Mouse (Mus musculus): ENCODE results near the gene Afap1l2. TPM values are rescaled to one million over a fixed set of nuclear protein-coding genes. Genes with fewer than 3 reads are reported as not detected.

Gene Afap1l2
- polyA plus RNA-seq, 1 experiment, result not detected

DNA sequence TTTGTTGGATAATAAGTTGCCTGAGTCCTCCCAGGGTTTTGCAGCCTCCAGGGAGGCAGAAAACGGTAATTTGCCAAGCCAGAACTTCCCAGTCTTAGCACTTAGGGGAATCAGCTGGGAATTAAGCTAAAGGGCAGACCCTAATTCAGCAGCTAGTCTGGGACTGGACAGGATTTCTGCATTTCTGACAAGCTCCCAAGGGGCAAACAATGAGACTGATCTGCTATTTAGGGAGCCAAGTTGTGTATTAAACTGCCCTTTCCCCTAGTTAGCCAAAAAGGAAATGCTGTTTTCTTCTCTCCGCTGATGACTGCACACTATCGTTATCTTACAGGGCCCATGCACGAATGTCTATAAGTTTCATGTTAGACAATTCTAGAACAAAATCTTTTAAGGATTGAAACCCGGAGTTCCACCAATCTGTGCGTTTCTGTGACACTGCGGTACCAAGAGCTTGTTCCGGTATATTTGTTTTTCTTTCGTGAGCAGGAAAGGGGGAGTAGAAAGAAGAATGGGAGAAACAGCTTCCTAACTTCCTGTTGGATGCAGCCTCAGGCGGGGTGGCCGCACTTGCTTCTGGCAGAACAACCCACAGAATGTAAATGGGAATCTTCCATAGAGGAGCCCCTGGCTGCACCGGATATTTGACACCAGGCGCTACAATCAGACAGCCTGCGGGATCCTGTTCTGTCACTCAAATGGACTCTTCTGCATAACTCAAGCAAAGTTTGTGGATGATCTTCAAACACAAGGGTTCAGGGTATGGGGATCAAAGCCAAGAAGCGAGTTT lies 9.2 kb upstream of the Afap1l2 start:
- no peak for TF ChIP-seq GATA1 (IDR thresholded peaks at IDR 0.05; ENCODE audit: low read length)

DNA sequence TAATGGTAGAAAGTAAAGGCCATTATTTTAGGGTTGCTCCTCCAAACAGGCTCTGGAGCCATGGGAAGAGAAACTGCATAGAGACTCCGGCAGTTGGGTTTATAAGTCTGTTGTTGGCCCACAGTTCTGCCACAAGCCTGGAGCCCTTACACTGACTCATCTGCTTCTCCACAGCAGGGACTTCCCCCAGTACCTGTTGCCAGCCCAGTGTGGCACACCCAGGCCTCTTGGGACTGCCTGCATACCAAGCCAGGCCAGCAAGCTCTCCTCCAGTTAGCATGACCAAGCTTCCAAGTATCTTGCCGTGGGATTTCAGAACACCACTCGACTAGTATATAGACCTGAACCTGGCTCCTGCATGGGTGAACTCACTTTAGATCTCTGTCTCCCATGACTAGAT lies 6.8 kb upstream of the Afap1l2 start:
- TF ChIP-seq GATA1 (IDR thresholded peaks at IDR 0.05; ENCODE audit: low read length), result no peak

DNA sequence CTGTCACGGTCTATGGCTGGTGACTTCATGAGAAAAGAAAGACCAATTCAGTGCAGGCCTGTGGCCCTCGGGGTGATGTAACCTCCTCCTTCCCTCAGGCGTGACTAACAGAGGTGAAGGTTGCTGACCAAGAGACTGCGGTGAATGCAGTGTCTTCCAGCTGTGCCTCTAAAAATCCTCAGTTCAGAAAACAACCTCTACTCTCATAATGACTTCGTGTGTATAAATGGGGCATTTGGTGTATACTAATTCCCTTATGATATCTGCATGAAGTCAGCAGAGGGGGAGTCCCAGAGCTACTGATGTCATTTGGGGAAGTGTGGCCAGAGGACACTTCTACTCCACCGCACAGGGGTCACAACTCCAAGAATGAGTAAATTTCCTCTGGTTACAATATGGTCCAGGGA lies 5.2 kb upstream of the Afap1l2 start:
- no peak for TF ChIP-seq GATA1 (IDR thresholded peaks at IDR 0.05; ENCODE audit: low read length)

DNA sequence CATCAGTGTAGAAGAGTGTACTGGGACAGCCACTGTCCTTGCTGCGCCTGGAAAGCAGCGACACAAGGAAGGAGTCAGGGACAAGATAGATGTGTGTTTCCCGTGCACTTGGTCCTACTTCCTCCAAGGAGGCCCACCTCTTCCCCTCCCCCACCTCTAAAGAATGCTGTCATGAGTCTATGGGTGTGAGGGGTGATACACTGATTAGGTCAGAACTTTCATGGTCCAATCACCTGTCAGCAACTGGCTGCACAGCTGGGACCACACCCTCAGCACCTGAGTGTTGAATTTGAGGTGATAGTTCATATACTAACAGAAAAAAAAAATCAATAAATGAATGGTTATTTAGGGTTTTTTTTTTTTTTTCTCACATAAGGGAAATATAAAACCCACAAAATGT lies 4.0 kb upstream of the Afap1l2 start:
- no peak for TF ChIP-seq GATA1 (IDR thresholded peaks at IDR 0.05; ENCODE audit: low read length)

DNA sequence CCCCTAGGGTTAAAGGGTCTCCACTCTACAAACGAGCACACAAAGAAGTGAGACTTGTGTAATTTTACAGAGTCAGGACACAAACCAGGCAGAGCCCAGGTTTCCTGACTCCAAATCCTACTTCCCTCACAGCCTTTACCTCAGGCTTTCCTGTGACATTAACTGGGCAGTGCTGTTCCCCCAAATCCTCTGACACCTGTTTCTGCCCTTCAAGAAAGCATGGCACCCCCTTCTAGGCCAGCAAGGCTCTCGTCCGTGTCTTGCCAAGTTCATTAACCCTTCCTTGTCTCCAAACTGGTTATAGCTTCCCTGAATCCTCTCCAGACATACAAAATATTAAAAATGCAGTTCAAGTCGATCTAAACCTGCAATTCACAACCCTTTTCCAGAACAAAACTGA lies 2.0 kb upstream of the Afap1l2 start:
- TF ChIP-seq GATA1 (IDR thresholded peaks at IDR 0.05; ENCODE audit: low read length), result no peak

DNA sequence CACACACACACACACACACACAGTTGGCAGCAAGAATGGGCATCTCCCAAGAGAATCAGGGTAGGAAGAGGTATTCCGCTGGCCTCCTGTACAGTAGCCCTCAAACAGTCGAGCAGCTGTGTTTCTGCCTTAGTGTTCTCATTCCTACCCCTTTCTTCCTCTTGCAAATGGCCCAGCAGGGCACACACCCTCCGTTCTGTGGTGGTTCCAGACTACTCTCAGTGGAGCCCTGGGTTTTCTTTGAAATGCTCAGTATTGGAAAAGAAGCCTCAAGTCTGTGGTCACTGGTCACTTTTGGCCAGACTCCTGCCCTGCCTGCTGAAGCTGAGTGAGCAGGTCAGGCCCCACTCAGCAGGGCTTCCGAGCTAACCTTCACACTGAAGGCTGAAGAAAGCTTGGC lies 1.6 kb upstream of the Afap1l2 start:
- TF ChIP-seq GATA1 (IDR thresholded peaks at IDR 0.05; ENCODE audit: low read length), result no peak

DNA sequence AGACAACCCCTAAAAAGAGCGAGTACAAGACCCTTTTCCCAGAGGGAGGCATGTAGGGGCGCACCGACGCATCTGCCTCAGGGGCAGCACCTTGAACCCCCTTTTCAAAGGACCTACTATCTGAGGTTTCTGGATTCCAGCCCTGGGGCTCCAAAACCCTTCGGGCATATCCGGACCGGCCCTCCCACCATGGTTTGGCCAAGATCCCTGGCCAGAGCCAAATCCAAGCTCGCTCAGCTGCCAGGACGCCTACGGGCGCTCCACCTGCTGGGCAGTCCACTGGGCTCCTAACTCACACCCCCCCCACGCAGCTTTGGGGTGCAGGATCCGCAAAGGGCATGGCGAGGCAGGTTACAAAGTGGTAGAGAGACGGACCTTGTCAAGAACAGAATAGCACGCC lies 737 bp downstream of the Afap1l2 start:
- no peak for TF ChIP-seq GATA1 (IDR thresholded peaks at IDR 0.05; ENCODE audit: low read length)

DNA sequence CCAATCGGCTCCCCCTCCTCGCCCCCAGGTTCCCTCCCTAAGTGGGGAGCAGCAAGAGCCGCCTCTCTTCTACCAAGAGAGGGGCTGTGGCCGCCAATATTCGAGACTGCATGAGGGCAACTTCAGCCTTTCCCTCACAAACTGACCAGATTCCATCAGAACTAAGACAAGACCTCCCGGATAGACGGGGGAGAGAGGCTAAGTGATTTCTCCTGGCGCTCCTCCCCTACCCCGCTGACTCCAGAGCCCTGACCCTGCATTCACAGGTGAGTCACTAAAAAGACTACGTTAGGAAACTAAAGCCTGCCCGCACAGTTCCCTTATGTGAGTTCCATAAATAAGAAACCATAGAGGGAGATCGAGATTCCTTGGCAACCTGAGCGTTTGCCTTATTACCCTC lies 1.2 kb downstream of the Afap1l2 start:
- no peak for TF ChIP-seq GATA1 (IDR thresholded peaks at IDR 0.05; ENCODE audit: low read length)

DNA sequence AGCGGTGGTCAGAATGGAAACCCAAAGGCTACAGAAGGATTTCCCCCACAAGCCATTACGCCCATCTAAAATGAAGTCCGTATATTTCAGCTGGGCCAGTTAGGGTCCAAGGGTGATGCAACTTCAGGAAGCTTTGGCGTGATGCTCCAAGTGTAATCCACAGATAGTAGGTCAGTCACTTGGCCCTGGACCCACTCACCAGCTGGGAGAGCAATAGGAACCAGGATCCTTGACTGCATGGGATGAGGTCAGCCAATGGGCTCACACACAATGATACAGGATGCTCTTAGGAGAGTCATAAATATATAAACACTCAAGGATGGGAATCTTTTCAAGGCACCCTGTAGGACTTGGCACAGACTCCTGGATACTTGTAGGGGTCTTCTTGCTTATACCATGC lies 3.0 kb downstream of the Afap1l2 start:
- TF ChIP-seq GATA1 (IDR thresholded peaks at IDR 0.05; ENCODE audit: low read length), result no peak

DNA sequence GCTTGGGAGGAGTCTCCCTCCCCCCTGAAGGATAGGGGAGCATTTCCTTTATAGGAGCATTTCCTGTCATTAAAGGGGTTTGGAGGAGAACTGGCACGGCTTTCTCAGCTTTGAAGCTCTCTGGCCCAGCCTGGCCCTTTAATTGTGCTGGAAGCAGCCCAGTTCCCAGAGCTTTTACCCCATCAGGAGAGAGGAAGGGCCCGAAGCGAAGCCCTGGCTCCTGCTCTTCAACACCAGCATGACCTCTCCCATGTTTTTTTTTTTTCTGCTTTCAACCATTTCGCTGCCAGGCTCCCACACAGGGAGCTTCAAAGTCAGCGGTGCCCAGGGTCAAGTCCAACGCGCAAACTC lies 4.6 kb downstream of the Afap1l2 start:
- no peak for TF ChIP-seq GATA1 (IDR thresholded peaks at IDR 0.05; ENCODE audit: low read length)

DNA sequence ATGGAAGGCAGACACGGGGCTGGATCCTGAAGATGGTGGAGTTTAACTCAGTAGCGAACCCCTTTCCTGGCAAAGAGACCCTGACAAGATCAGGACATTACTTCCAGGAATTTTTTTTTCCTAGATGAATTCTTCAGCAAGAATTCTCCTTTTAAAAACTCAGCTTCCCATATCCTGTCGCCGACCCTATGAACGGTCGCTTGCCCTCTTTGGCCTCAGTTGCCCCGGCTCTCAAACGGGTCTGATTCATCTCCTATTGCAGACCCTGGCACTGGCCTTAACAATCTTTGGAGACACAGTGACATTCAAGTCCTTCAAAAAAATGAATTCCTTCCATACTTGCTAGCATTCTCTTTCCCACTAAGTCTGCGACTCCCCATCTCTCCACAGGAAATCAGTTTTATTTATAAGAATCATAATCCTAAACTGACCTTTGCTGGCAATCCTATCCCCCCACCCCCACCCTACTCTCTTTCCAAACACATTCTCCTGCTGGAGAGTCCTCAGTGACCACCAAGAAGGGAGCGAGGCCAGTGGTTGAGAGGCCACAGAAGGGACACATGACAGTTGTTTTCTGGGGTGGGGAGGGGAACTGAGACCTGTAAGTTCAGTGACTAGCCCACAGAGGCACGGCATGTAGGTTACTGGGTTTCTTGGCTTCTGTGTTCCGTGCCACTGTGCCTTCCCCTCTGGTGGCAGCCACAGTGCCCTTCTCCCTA lies 5.1 kb downstream of the Afap1l2 start:
- TF ChIP-seq GATA1 (IDR thresholded peaks at IDR 0.05; ENCODE audit: low read length), result no peak

DNA sequence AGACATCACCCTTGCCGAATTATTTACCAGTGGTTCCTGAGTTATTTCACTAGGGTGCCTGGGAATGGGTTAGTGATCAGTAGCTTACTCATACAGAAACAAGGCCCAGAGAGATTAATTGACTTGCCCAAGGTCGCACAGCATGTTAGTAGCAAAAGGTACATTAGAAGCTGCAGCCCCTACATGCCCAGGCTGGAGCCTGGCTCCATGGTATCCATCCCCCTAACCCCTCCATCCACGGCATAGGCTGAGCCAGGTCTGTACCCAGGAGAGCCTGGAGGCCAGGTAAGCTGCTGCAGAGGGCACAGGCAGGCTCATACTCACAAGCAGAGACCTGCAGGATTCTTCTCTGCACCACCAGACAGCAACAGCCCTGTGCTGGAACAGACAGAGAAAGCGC lies 6.1 kb downstream of the Afap1l2 start:
- TF ChIP-seq GATA1 (IDR thresholded peaks at IDR 0.05; ENCODE audit: low read length), result no peak

DNA sequence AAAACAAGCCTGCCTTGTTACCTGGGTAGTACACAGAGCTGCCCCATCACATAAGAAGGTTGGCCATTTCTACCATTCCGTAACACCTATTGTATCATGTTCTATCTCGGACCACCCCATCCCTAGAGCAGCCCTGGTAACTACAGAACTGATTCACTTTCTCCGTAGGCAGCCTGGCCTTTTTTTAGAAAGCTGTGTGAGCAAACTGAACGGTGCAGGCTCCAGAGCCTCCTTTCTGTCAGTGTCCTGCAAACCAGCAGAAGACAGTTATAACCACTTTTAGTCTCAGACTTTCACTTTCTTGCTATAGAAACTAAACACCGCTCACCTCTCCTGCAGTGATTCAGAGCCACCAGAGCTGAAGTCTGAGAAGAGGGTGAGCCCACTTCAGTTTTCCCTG lies 7.4 kb downstream of the Afap1l2 start:
- no peak for TF ChIP-seq GATA1 (IDR thresholded peaks at IDR 0.05; ENCODE audit: low read length)

DNA sequence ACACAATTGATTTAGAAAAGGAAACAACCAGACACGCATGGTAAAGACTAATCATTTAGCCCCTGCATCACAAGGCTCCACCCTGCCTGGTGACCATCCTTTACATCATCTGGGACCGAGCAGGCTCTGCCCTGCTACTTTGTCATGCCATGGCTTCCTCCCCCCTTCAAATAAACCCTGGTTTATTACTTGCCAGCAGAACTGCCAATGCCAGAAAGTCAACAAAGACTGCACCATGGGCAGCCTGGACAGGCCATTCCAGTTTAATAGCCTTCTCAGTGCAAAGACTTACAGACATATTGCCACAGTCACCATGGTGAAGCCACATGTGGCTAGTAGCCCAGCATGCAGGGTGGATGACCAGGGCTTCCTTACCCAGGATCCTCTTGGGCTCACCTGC lies 8.2 kb downstream of the Afap1l2 start:
- TF ChIP-seq GATA1 (IDR thresholded peaks at IDR 0.05; ENCODE audit: low read length), result no peak

DNA sequence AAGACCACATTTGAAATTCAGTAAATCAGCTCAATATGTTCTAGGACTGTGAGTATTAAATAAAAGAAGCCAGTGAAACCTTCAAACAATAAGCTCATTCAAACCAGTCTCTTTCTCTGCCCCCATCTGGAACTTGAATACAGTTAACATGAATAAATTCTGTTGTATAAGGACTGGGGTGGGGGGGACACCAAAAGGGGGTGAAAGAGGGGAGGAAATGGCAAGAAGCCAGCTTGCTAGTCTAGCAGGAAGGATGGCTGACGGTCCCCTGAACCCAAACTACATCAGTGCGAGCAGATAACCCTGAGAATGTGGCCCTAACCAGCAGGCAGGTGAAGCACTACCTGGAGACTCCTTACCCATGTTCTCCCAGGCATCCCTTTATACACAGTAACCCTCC lies 9.1 kb downstream of the Afap1l2 start:
- TF ChIP-seq GATA1 (IDR thresholded peaks at IDR 0.05; ENCODE audit: low read length), result no peak

DNA sequence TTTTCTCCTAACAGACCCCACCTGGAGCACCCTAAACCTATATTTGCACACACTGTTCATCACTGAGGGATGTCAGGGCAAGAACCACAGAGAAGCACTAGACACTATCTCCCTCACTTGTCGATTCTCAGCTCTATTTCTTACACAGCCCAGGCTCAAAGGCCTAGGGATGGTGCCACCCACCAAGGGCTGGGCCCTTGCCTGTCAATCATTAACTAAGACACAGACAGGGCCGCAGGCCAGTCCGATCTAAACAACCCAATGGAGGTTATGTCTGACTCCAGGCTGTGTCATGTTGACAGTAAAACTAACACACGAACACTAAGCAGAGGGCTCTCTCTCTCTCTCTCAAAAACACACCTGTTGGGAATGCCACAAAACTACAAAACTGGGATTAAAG lies 9.7 kb downstream of the Afap1l2 start:
- TF ChIP-seq GATA1 (IDR thresholded peaks at IDR 0.05; ENCODE audit: low read length), result no peak

DNA sequence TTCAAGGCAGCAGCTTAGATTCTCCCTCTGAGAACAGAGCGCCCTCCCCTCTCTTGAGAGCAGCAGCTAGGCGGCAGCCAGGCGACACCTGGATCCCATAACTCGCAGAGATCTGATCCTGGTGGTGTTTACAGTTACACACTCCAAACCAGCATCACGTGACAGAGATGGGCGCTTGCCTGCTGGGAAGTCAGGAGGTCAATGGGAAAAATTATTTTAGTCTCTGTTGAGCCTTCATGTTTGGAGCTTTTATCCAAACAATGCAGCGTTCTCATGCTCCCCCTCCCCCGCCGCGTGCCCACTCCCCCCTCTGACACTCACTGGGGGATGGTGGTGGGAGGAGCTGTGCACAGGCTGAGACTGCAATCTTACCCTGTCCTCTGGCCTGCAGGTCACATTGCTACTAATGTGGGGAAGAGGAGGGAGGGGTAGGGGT lies 10.8 kb downstream of the Afap1l2 start:
- no peak for TF ChIP-seq GATA1 (IDR thresholded peaks at IDR 0.05; ENCODE audit: low read length)
